Mouse (Mus musculus) intestine, postnatal 0 days (tissue): ENCODE results near the gene Tmcc3. TPM values are rescaled to one million over a fixed set of nuclear protein-coding genes. Genes with fewer than 3 reads are reported as not detected.
A peak's percentile ranks its signal among the peaks of the same experiment; 100 is the strongest.

Experiments
- ATAC-seq: fragments of 200-750 bp; cut with Nextera tagmentation; 2 replicates; pipeline ENCODE4 v1.8.0; 2017; ENCODE audit warnings: mild to moderate bottlenecking, moderate TSS enrichment, moderate library complexity
- H3K27ac ChIP-seq: fragments of 300-500 bp; sonication (generic); 2 replicates; pipeline ENCODE4 v1.5.1; 2014; ENCODE audit warnings: mild to moderate bottlenecking, low read depth, low read length, moderate library complexity
- H3K27me3 ChIP-seq: fragments of 300-500 bp; sonication (generic); replicated peaks from 2 replicates; pipeline ENCODE4 v1.6.1; 2014; ENCODE audit warnings: low read length, mixed read lengths; ENCODE audit not compliant: control insufficient read depth, insufficient read depth
- H3K36me3 ChIP-seq: fragments of 300-500 bp; sonication (generic); 2 replicates; pipeline ENCODE4 v1.6.1; 2014; ENCODE audit warnings: mild to moderate bottlenecking, moderate library complexity; ENCODE audit not compliant: control insufficient read depth, insufficient read depth
- H3K4me1 ChIP-seq: fragments of 300-500 bp; sonication (generic); replicated peaks from 2 replicates; pipeline ENCODE4 v1.6.1; 2014; ENCODE audit warnings: antibody characterized with exemption, low read length, mixed read lengths; ENCODE audit not compliant: control insufficient read depth, insufficient read depth
- H3K4me2 ChIP-seq: fragments of 300-500 bp; sonication (generic); replicated peaks from 2 replicates; pipeline ENCODE4 v1.6.1; 2014; ENCODE audit warnings: low read depth, mild to moderate bottlenecking, moderate library complexity
- H3K4me3 ChIP-seq: fragments of 300-500 bp; sonication (generic); 2 replicates; pipeline ENCODE4 v1.5.1; 2014; ENCODE audit warnings: low read depth, low read length
- H3K9ac ChIP-seq: fragments of 300-500 bp; sonication (generic); 2 replicates; pipeline ENCODE4 v1.6.1; 2014; ENCODE audit warnings: mild to moderate bottlenecking, low read depth, low read length
- H3K9me3 ChIP-seq: fragments of 300-500 bp; sonication (generic); 2 replicates; pipeline ENCODE4 v1.6.1; 2016; ENCODE audit warnings: mixed run types; ENCODE audit not compliant: control insufficient read depth
- CTCF ChIP-seq: sonication (generic); IDR thresholded peaks from 2 replicates; pipeline ENCODE4 v1.5.1; 2016; ENCODE audit warnings: low read depth, mild to moderate bottlenecking, control low read depth, antibody characterized with exemption, moderate library complexity
- WGBS: fragments of 180-500 bp; shearing (Covaris S2); extraction: QIAGEN DNeasy Blood & Tissue Kit; methylation state at CpG from one replicate; pipeline ENCODE4 v1.1.7; 2014; 5-methylcytosine and 5-hydroxymethylcytosine counted together
- polyA plus RNA-seq: library from polyadenylated mRNA; unstranded; fragments of >200 nt; fragmentation: Nextera tagmentation; extraction: Ambion mirVana; gene quantifications from 2 replicates; pipeline ENCODE4 v1.2.1, GENCODE M21; 2015

The Tmcc3 gene
- polyA plus RNA-seq, 1 experiment from 2014 or later = 10.0 TPM

DNA sequence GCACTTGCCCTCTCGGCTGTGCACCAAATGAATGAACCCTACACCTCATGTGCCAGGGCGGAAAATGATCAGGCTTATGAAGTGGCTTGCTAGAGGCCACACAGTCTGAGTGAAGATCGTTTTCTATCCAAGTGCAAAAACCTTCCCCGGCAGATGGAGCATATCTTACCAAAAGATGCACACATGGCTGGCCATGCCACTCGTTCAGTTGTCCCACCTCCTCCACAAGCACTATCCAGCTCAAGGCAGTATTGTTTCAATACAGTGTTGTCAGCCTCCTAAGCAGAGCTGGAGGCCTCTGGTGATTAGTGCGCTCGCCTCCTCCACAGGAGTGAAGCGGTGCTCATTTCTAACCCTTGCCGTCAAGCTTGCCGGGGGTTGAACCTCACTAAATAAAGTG lies 66.1 kb downstream of the Tmcc3 start:
- Histone ChIP-seq H3K27me3 (no peaks in the 10 kb centered on the region), H3K4me3 (no peak overlapping the region), H3K9ac (no peak overlapping the region), H3K9me3 (no peaks in the 10 kb centered on the region), H3K27ac (no peak overlapping the region), H3K36me3 (no peaks in the 10 kb centered on the region), H3K4me1 (0 out of 2 replicates have a peak, but pooled peaks cover 2% of the 10 kb centered on the region), H3K4me2 (no peak overlapping the region)
- WGBS = 79% methylated on average over 10 of the region's 10 CpGs
- ATAC-seq = no peak
- TF ChIP-seq CTCF = no peak

DNA sequence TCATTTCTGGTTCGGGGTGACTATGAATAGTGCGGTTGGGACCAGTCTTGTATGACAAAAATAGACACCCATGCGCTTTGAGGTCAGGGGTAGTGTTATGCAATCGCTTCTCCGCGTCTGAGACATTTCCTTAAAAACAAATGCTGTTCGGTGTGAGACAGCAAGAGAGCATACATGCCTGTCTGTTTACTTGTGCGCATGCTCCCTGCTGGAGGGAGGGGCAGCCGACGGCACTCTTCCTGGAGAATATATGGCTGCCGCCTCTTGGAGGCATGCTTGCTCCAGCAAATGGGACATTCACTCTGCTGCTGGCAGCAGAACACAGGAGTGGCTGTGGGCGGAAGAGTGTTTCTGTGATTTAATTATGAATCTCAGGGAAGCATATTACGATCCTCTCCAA lies 66.6 kb downstream of the Tmcc3 start:
- peak; percentile 51 for TF ChIP-seq CTCF
- Histone ChIP-seq H3K9me3 (no peaks in the 10 kb centered on the region), H3K4me2 (peak overlapping the region; percentile 10), H3K4me3 (no peak overlapping the region), H3K27me3 (no peaks in the 10 kb centered on the region), H3K36me3 (no peaks in the 10 kb centered on the region), H3K27ac (no peak overlapping the region), H3K9ac (no peak overlapping the region), H3K4me1 (0 out of 2 replicates have a peak, but pooled peaks cover 2% of the 10 kb centered on the region)
- ATAC-seq = no peak
- WGBS = 50% methylated on average over 13 of the region's 13 CpGs

DNA sequence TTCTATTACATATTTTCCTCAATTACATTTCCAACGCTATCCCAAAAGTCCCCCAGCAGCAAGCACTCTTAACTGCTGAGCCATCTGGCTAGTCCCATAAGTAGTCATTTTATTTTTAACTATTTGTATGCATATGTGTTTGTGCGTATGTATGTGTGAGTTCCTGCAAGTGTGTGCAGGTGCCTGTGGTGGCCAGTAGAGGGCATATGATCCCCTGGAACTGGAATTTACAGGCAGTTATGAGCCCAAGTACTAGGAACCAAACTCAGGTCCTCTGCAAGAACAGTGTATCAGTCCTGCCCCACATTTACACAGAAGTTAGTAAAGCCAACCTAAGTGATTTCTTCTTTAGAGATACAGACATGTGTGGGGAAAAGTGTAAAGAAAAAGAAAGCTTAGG lies 68.3 kb downstream of the Tmcc3 start:
- Histone ChIP-seq H3K9me3 (no peaks in the 10 kb centered on the region), H3K4me3 (no peak overlapping the region), H3K27me3 (no peaks in the 10 kb centered on the region), H3K27ac (no peak overlapping the region), H3K4me2 (no peak overlapping the region), H3K36me3 (no peaks in the 10 kb centered on the region), H3K4me1 (0 out of 2 replicates have a peak, but pooled peaks cover 2% of the 10 kb centered on the region), H3K9ac (no peak overlapping the region)
- no peak for ATAC-seq
- TF ChIP-seq CTCF = 0 out of 2 replicates have a peak, but pooled peaks have one; percentile 24
- 92% methylated on average over 2 of the region's 2 CpGs for WGBS

DNA sequence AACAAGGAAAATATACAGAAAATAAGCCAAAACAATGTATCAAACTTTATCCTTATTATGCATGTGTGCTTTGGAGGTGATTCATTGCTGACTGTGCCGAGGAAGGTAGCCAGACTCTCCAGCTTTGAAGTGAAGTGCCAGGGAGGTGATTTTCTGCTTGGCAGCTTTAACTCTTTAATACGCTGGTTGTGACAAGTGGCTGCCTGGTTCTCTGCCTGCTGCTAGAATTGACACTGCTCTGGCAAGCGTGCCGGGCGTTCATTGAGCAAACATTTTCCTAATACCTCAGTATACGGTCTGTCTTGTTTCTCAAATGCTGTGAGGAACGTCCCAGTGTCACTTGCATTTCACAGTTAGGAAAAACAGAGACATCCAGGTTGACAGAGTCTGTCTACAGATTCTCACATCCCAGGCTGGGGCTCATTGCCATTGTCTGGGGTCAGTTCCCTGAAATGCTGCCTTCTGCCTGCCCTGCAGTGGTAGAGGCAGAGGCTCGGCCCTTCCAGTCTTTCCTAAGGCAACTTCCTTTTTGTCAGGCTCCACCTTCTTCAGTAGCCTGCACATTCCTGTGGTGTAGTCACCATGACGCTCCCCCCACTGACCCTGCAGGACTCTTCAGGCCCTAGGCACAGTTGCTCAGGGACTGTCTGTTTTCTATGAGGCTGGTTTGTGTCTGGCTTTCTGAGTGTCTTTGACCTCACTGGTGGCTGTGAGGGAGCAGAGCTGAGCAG lies 69.1 kb downstream of the Tmcc3 start:
- H3K9me3 ChIP-seq = no peaks in the 10 kb centered on the region
- no peak for TF ChIP-seq CTCF
- H3K4me3 ChIP-seq = no peak overlapping the region
- no peak overlapping the region for H3K9ac ChIP-seq
- H3K4me2 ChIP-seq = no peak overlapping the region
- H3K4me1 ChIP-seq = 0 out of 2 replicates have a peak, but pooled peaks cover 2% of the 10 kb centered on the region
- H3K27me3 ChIP-seq = no peaks in the 10 kb centered on the region
- WGBS = 52% methylated on average over 9 of the region's 9 CpGs
- no peak for ATAC-seq
- no peak overlapping the region for H3K27ac ChIP-seq
- H3K36me3 ChIP-seq = no peaks in the 10 kb centered on the region

DNA sequence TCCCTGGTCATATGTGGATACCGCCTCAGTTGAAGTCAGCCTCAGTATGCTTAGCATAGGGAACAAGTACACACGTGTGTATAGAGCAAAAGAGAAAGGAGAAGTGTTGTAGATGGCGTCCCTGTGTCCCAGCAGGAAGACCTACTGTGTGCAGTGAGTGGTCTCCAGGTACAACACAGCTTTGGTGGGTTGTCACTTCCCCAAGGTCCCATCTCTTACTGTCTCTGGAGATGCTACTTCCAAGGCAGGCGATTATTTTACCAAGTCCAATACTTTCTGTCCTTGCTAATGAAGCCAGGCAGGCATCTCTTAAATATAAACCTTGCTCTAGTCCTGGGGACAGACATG lies 69.6 kb downstream of the Tmcc3 start:
- Histone ChIP-seq H3K36me3 (no peaks in the 10 kb centered on the region), H3K4me3 (no peak overlapping the region), H3K4me2 (no peak overlapping the region), H3K27ac (no peak overlapping the region), H3K4me1 (0 out of 2 replicates have a peak, but pooled peaks cover 2% of the 10 kb centered on the region), H3K9me3 (no peaks in the 10 kb centered on the region), H3K9ac (no peak overlapping the region), H3K27me3 (no peaks in the 10 kb centered on the region)
- ATAC-seq = no peak
- WGBS = 86% methylated on average over 4 of the region's 4 CpGs
- TF ChIP-seq CTCF = no peak

DNA sequence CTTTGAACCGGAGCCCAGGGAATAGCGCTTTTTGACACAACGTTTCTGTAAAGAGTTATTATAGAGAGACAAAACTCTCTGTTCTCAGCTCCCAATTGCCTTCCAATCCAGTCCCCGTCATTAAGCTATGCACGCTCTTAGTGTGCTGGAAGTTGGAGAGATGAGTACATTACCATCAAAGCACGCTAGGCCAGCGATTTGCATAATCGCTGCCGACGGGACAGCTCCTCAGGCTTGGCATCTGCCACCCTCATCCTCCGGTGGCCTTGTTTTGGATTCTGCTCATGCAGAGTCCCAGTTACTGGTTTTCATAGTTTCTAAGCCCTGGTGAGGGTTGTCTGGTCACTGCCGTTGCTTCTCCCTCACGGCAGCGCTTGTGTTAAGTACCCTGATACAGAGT lies 70.9 kb downstream of the Tmcc3 start:
- no peak overlapping the region for H3K4me3 ChIP-seq
- H3K27ac ChIP-seq = no peak overlapping the region
- 0 out of 2 replicates have a peak, but pooled peaks cover 2% of the 10 kb centered on the region for H3K4me1 ChIP-seq
- no peak overlapping the region for H3K9ac ChIP-seq
- ATAC-seq = no peak
- no peaks in the 10 kb centered on the region for H3K9me3 ChIP-seq
- H3K4me2 ChIP-seq = no peak overlapping the region
- no peak for TF ChIP-seq CTCF
- H3K27me3 ChIP-seq = no peaks in the 10 kb centered on the region
- no peaks in the 10 kb centered on the region for H3K36me3 ChIP-seq
- 91% methylated on average over 14 of the region's 14 CpGs for WGBS
